Mouse (Mus musculus) thymus, adult 2 months (tissue): Measurements from ENCODE around the gene Exoc7.

Experiments
- CTCF ChIP-seq: fragments of 200-500 bp; IDR thresholded peaks from 2 replicates; pipeline ENCODE4 v1.5.1; 2012; ENCODE audit warnings: mild to moderate bottlenecking, control low read depth, low read length, moderate library complexity, borderline replicate concordance; ENCODE audit not compliant: control insufficient read depth, poor library complexity, insufficient read depth; ENCODE audit errors: extremely low read depth
- POLR2A ChIP-seq: fragments of 200-500 bp; IDR thresholded peaks from 2 replicates; pipeline ENCODE4 v1.6.1; 2012; ENCODE audit warnings: mild to moderate bottlenecking, low read length, control low read depth, moderate library complexity; ENCODE audit not compliant: control insufficient read depth, poor library complexity, insufficient read depth; ENCODE audit errors: extremely low read depth

- TF ChIP-seq CTCF = no peak
- no peak for TF ChIP-seq POLR2A
These were observed 24.9 kb downstream of the Exoc7 start for GRCm38 (mm10) chr11:116282089-116282488.
